Mouse (Mus musculus): ENCODE results near the gene Ptpn21.

Ptpn21 gene

GRCm38 (mm10) chr12:98721030-98721429 is 16.2 kb downstream of the Ptpn21 start:
- DNase-seq (ENCODE audit: low spot score) = no peak

- DNase-seq (ENCODE audit: low spot score) = no peak
Observed at GRCm38 (mm10) chr12:98720628-98721027, 16.6 kb downstream of the Ptpn21 start.

GRCm38 (mm10) chr12:98716142-98716541 is 21.1 kb downstream of the Ptpn21 start:
- no peak for DNase-seq (ENCODE audit: low spot score)

- DNase-seq (ENCODE audit: low spot score) = no peak
Observed at GRCm38 (mm10) chr12:98714757-98715156, 22.4 kb downstream of the Ptpn21 start.

GRCm38 (mm10) chr12:98713621-98714103 is 23.5 kb downstream of the Ptpn21 start:
- no peak for DNase-seq (ENCODE audit: low spot score)

GRCm38 (mm10) chr12:98712819-98713218 is 24.4 kb downstream of the Ptpn21 start:
- no peak for DNase-seq (ENCODE audit: low spot score)

GRCm38 (mm10) chr12:98703961-98704360 is 33.2 kb downstream of the Ptpn21 start:
- DNase-seq (ENCODE audit: low spot score) = no peak

- DNase-seq (ENCODE audit: low spot score) = no peak
Observed at GRCm38 (mm10) chr12:98703554-98703953, 33.7 kb downstream of the Ptpn21 start.

- no peak for DNase-seq (ENCODE audit: low spot score)
Observed at GRCm38 (mm10) chr12:98701564-98701963, 35.6 kb downstream of the Ptpn21 start.

- no peak for DNase-seq (ENCODE audit: low spot score)
Observed at GRCm38 (mm10) chr12:98697202-98697601, 40.0 kb downstream of the Ptpn21 start.

- DNase-seq (ENCODE audit: low spot score) = no peak
Observed at GRCm38 (mm10) chr12:98690230-98690629, 47.0 kb downstream of the Ptpn21 start.

- no peak for DNase-seq (ENCODE audit: low spot score)
Observed at GRCm38 (mm10) chr12:98683574-98683973, 53.6 kb downstream of the Ptpn21 start.

GRCm38 (mm10) chr12:98683171-98683570 is 54.0 kb downstream of the Ptpn21 start:
- DNase-seq (ENCODE audit: low spot score) = no peak

- DNase-seq (ENCODE audit: low spot score) = no peak
Observed at GRCm38 (mm10) chr12:98682196-98682595, 55.0 kb downstream of the Ptpn21 start.

GRCm38 (mm10) chr12:98679906-98680305 is 57.3 kb downstream of the Ptpn21 start:
- no peak for DNase-seq (ENCODE audit: low spot score)

- no peak for DNase-seq (ENCODE audit: low spot score)
Observed at GRCm38 (mm10) chr12:98677336-98677735, 59.9 kb downstream of the Ptpn21 start.

GRCm38 (mm10) chr12:98676861-98677260 is 60.3 kb downstream of the Ptpn21 start:
- DNase-seq (ENCODE audit: low spot score) = no peak

GRCm38 (mm10) chr12:98674627-98675143 is 62.5 kb downstream of the Ptpn21 start:
- DNase-seq (ENCODE audit: low spot score) = peak; percentile 77

GRCm38 (mm10) chr12:98673879-98674278 is 63.3 kb downstream of the Ptpn21 start:
- DNase-seq (ENCODE audit: low spot score) = no peak

GRCm38 (mm10) chr12:98670429-98670828 is 66.8 kb downstream of the Ptpn21 start:
- no peak for DNase-seq (ENCODE audit: low spot score)

- no peak for DNase-seq (ENCODE audit: low spot score)
Observed at GRCm38 (mm10) chr12:98669864-98670263, 67.3 kb downstream of the Ptpn21 start.

- no peak for DNase-seq (ENCODE audit: low spot score)
Observed at GRCm38 (mm10) chr12:98669086-98669485, 68.1 kb downstream of the Ptpn21 start.

- peak; percentile 82 for DNase-seq (ENCODE audit: low spot score)
Observed at GRCm38 (mm10) chr12:98668132-98668814, 68.9 kb downstream of the Ptpn21 start.

GRCm38 (mm10) chr12:98662617-98663016 is 74.6 kb downstream of the Ptpn21 start:
- no peak for DNase-seq (ENCODE audit: low spot score)
